Mouse (Mus musculus): Measurements from ENCODE around the gene Rbms3.

DNA sequence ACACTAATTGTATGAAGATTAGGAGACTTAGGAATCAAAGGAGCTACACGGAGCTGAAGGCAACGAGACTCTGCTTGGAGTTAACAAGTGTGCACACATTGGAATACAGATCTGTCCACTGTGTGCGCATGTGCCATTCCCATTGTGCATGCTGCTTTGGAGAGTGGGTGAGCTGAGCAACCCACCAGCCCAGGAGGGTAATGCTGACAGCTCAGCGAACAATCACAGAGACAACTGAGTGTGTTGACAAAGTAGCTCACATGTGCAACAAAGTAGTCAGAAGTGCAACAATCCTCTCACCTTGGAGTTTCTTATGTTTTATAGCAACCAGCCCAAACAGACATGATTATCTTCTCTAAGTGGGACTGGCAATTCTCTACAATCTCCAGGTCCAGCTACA lies 955.5 kb downstream of the Rbms3 start:
- TF ChIP-seq ZNF384 (IDR thresholded peaks at IDR 0.05; ENCODE audit: low read depth, low read length) = no peak
- no peak for TF ChIP-seq HCFC1 (IDR thresholded peaks at IDR 0.05; ENCODE audit: borderline replicate concordance, insufficient read depth, low read length)
- no peak for TF ChIP-seq ZC3H11A (IDR thresholded peaks at IDR 0.05; ENCODE audit: borderline replicate concordance, low read depth, low read length)

Measured in ES-E14 (cell line).